Mouse (Mus musculus): ENCODE data around the gene Dcpp1. TPM values are rescaled to one million over a fixed set of nuclear protein-coding genes. Genes with fewer than 3 reads are reported as not detected.
"Not testable (repeated sequence)": the region's sequence is repeated elsewhere in the genome, so short reads cannot be mapped to it uniquely, and the experiment has no call there.

The Dcpp1 gene
- polyA plus RNA-seq, 1 experiment from 2014 or later: not detected

DNA sequence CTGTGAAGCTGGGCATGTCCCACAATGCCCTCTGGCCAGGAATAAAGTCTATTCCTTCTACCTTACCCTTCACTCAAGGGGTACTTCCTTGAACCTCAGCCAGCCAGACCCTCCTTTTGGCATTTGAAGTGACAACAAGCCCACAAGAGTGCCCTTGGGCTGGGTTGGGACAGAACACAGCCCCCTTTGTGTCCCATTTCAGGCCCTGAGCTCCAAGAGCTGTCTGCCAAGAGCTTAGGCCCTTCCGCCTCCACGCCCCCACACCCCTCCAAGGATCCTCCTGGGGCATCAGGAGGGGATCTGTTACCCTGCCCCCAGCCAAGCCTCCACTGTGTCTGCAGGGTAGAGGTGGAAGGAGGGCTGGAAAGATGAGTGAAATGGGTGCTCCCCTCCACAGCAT lies 3.5 kb upstream of the Dcpp1 start:
- no peak for ATAC-seq (replicated peaks; ENCODE audit: extremely low read depth, insufficient read depth, low FRiP score)
- no peak overlapping the region for H3K4me3 ChIP-seq (ENCODE audit: low read length)
- no peak overlapping the region for H3K27ac ChIP-seq (ENCODE audit: low read length)
- no peak overlapping the region for H3K4me2 ChIP-seq (ENCODE audit: low read depth, low read length)
- 86% methylated on average over 2 of the region's 2 CpGs for WGBS
- no peaks in the 10 kb centered on the region for H3K36me3 ChIP-seq (ENCODE audit: control insufficient read depth, insufficient read depth)
- H3K9ac ChIP-seq (ENCODE audit: low read length): no peak overlapping the region
- H3K9me3 ChIP-seq (replicated peaks; ENCODE audit: control insufficient read depth, low read length): no peaks in the 10 kb centered on the region
- H3K4me1 ChIP-seq (ENCODE audit: control insufficient read depth, insufficient read depth, low read length): no peaks in the 10 kb centered on the region
- no peaks in the 10 kb centered on the region for H3K27me3 ChIP-seq (ENCODE audit: control insufficient read depth, insufficient read depth, low read length)

DNA sequence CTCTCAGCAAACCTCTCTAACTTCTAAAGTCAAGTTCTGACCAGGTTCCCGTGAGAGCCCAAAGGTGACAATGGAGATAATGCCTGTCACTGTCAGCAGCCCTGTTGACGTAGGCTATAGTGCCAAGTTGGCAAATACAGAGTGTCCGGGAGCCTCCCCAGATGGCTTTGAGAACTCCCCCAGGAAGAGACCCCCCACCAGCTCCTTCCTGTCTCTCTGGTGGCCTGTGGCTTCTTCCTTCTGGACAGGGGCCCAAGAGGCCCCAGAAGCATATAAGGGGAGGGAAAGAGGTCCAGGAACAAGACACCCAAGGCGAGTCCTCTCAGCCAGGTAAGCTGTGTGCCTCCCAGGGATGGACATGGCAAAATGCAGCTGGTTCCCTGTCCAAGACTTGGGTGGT lies 36.5 kb downstream of the Dcpp1 start, which contains the start of gene Dcpp3:
Gene Dcpp3, plus strand, starts transcription at position 301 of the 400 bp plus-strand sequence.
- not testable (repeated sequence) for ATAC-seq (replicated peaks; ENCODE audit: extremely low read depth, insufficient read depth, low FRiP score)

DNA sequence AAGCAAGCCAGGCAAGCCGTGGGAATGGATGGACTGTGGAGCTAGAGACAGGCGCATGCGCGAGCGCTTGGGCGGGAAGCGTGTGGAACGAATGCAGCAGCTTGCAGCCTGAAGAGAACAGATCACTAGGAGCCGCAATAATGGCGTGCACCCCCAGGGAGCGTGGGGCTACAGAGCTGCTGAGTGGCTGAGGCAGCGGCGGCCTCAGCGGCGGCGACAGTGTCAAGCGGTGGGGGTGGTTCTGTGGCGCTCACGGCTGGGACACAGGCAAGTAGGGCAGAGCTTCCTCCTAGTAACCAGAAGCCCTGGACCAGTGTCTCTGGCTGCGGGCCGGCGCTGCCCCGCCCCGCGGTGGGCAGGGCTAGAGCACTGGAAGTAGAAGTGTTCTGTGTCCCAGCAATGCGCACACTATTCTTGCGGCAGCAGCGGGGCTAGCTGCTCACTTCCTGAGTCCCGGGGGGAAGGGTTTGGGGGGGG lies 43.9 kb downstream of the Dcpp1 start:
- peak; percentile 99 for ATAC-seq (replicated peaks; ENCODE audit: extremely low read depth, insufficient read depth, low FRiP score)
- H3K4me2 ChIP-seq (ENCODE audit: low read depth, low read length): peak overlapping the region; percentile 69
- H3K36me3 ChIP-seq (ENCODE audit: control insufficient read depth, insufficient read depth): no peaks in the 10 kb centered on the region
- H3K4me3 ChIP-seq (ENCODE audit: low read length): peak overlapping the region; percentile 57
- H3K9me3 ChIP-seq (replicated peaks; ENCODE audit: control insufficient read depth, low read length): no peaks in the 10 kb centered on the region
- H3K27ac ChIP-seq (ENCODE audit: low read length): peak overlapping the region; percentile 95
- H3K27me3 ChIP-seq (ENCODE audit: control insufficient read depth, insufficient read depth, low read length): no peaks in the 10 kb centered on the region
- peaks cover 8% of the 10 kb centered on the region for H3K4me1 ChIP-seq (ENCODE audit: control insufficient read depth, insufficient read depth, low read length)
- under 1% methylated on average over 29 of the region's 29 CpGs for WGBS
- H3K9ac ChIP-seq (ENCODE audit: low read length): peak overlapping the region; percentile 75

More for the DNA sequence above, 36.5 kb downstream of the Dcpp1 start, which contains the start of gene Dcpp3:
- H3K9me3 ChIP-seq (replicated peaks; ENCODE audit: control insufficient read depth, low read length); H3K4me1 ChIP-seq (ENCODE audit: control insufficient read depth, insufficient read depth, low read length); H3K9ac ChIP-seq (ENCODE audit: low read length); H3K4me3 ChIP-seq (ENCODE audit: low read length); H3K36me3 ChIP-seq (ENCODE audit: control insufficient read depth, insufficient read depth); H3K27me3 ChIP-seq (ENCODE audit: control insufficient read depth, insufficient read depth, low read length); H3K27ac ChIP-seq (ENCODE audit: low read length); H3K4me2 ChIP-seq (ENCODE audit: low read depth, low read length): not testable (repeated sequence)
- WGBS: 54% methylated on average over 4 of the region's 4 CpGs

DNA sequence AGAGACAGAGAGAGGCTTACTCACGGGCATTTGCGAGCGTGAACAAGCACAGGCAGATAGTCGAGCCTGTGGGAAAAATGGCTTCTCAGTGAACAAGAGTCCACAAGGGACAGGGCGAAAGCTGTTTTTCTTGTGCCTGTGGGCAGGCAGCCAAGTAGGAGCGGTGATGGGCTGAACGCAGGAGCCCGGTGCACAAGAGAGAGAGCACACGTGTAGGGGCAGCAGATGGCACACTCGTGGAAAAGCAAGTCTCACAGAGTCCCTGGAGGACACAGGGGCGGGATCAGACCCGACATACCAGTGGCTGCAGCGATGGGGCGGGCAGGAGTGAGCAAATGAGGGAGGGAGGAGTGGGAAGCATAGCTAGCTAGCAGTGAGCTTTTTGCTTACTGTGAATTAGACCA lies 44.4 kb downstream of the Dcpp1 start:
- H3K9me3 ChIP-seq (replicated peaks; ENCODE audit: control insufficient read depth, low read length): no peaks in the 10 kb centered on the region
- peak overlapping the region; percentile 75 for H3K9ac ChIP-seq (ENCODE audit: low read length)
- under 1% methylated on average over 14 of the region's 14 CpGs for WGBS
- H3K4me1 ChIP-seq (ENCODE audit: control insufficient read depth, insufficient read depth, low read length): peaks cover 8% of the 10 kb centered on the region
- peak overlapping the region; percentile 69 for H3K4me2 ChIP-seq (ENCODE audit: low read depth, low read length)
- peak; percentile 81 for ATAC-seq (replicated peaks; ENCODE audit: extremely low read depth, insufficient read depth, low FRiP score)
- peak overlapping the region; percentile 95 for H3K27ac ChIP-seq (ENCODE audit: low read length)
- peak overlapping the region; percentile 57 for H3K4me3 ChIP-seq (ENCODE audit: low read length)
- H3K36me3 ChIP-seq (ENCODE audit: control insufficient read depth, insufficient read depth): no peaks in the 10 kb centered on the region
- H3K27me3 ChIP-seq (ENCODE audit: control insufficient read depth, insufficient read depth, low read length): no peaks in the 10 kb centered on the region

DNA sequence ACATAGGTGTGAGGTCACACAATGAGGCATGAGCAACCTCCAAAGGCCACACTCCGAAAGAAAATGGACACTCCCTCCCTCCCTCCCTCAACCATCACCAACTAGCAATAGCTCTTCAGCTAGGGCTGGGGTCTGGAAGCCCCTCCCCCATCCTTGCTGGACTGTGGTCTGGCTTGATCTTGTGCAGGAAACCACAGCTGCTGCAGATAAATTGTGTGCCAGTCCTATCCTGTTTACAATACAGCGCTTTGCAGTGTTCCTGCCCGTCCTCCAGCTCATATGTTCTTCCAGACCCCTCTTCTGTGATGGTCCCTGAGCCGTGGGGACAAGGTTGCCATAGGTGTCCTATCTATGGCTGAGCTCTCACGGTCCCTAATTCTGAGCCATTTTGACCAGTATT lies 50.5 kb downstream of the Dcpp1 start:
- Histone ChIP-seq H3K9me3 (replicated peaks; ENCODE audit: control insufficient read depth, low read length) (no peaks in the 10 kb centered on the region), H3K36me3 (ENCODE audit: control insufficient read depth, insufficient read depth) (no peaks in the 10 kb centered on the region), H3K4me3 (ENCODE audit: low read length) (no peak overlapping the region), H3K27me3 (ENCODE audit: control insufficient read depth, insufficient read depth, low read length) (no peaks in the 10 kb centered on the region), H3K27ac (ENCODE audit: low read length) (no peak overlapping the region), H3K9ac (ENCODE audit: low read length) (no peak overlapping the region), H3K4me1 (ENCODE audit: control insufficient read depth, insufficient read depth, low read length) (no peaks in the 10 kb centered on the region), H3K4me2 (ENCODE audit: low read depth, low read length) (no peak overlapping the region)
- no peak for ATAC-seq (replicated peaks; ENCODE audit: extremely low read depth, insufficient read depth, low FRiP score)
- 60% methylated on average over 5 of the region's 5 CpGs for WGBS

Other genes with a start within 250 kb of the Dcpp1 start
- 0.24 and 0.25 TPM in 2 replicates for gene Mmp25, start 235.6 kb upstream of the Dcpp1 start, polyA plus RNA-seq (2015; fragmentation: Nextera tagmentation; extraction: Ambion mirVana)
- gene Bicdl2, start 220.4 kb upstream of the Dcpp1 start, polyA plus RNA-seq (2015; fragmentation: Nextera tagmentation; extraction: Ambion mirVana): 0.45 and 0.67 TPM in 2 replicates
- 214 and 247 TPM in 2 replicates for gene Hcfc1r1, start 207.3 kb upstream of the Dcpp1 start, polyA plus RNA-seq (2015; fragmentation: Nextera tagmentation; extraction: Ambion mirVana)
- 38.7 and 39.1 TPM in 2 replicates for gene Thoc6, start 207.0 kb upstream of the Dcpp1 start, polyA plus RNA-seq (2015; fragmentation: Nextera tagmentation; extraction: Ambion mirVana)
- gene Tnfrsf12a, start 203.4 kb upstream of the Dcpp1 start, polyA plus RNA-seq (2015; fragmentation: Nextera tagmentation; extraction: Ambion mirVana): 100 and 122 TPM in 2 replicates
- 1.7 and 15.9 TPM in 2 replicates for gene Cldn6, start 201.6 kb upstream of the Dcpp1 start, polyA plus RNA-seq (2015; fragmentation: Nextera tagmentation; extraction: Ambion mirVana)
- 0.22 and 0.84 TPM in 2 replicates for gene Cldn9, start 196.8 kb upstream of the Dcpp1 start, polyA plus RNA-seq (2015; fragmentation: Nextera tagmentation; extraction: Ambion mirVana)
- not detected in 2 replicates for gene 1520401A03Rik, start 158.1 kb upstream of the Dcpp1 start, polyA plus RNA-seq (2015; fragmentation: Nextera tagmentation; extraction: Ambion mirVana)
- 29.7 and 33.3 TPM in 2 replicates for gene Pkmyt1, start 154.5 kb upstream of the Dcpp1 start, polyA plus RNA-seq (2015; fragmentation: Nextera tagmentation; extraction: Ambion mirVana)
- 16.8 and 19.8 TPM in 2 replicates for gene Paqr4, start 140.0 kb upstream of the Dcpp1 start, polyA plus RNA-seq (2015; fragmentation: Nextera tagmentation; extraction: Ambion mirVana)
- 1.8 and 3.7 TPM in 2 replicates for gene Kremen2, start 135.0 kb upstream of the Dcpp1 start, polyA plus RNA-seq (2015; fragmentation: Nextera tagmentation; extraction: Ambion mirVana)
- 42.2 and 46.9 TPM in 2 replicates for gene Flywch1, start 109.3 kb upstream of the Dcpp1 start, polyA plus RNA-seq (2015; fragmentation: Nextera tagmentation; extraction: Ambion mirVana)
- gene Flywch2, start 94.8 kb upstream of the Dcpp1 start, polyA plus RNA-seq (2015; fragmentation: Nextera tagmentation; extraction: Ambion mirVana): 4.3 and 5.9 TPM in 2 replicates
- 311 and 314 TPM in 2 replicates for gene Srrm2, start 90.3 kb upstream of the Dcpp1 start, polyA plus RNA-seq (2015; fragmentation: Nextera tagmentation; extraction: Ambion mirVana)
- gene Elob, start 51.7 kb upstream of the Dcpp1 start, polyA plus RNA-seq (2015; fragmentation: Nextera tagmentation; extraction: Ambion mirVana): 812 and 839 TPM in 2 replicates
- gene Prss33, start 44.8 kb upstream of the Dcpp1 start, polyA plus RNA-seq (2015; fragmentation: Nextera tagmentation; extraction: Ambion mirVana): not detected in 2 replicates
- 0.11 and 0.50 TPM in 2 replicates for gene Prss32, start 37.0 kb upstream of the Dcpp1 start, polyA plus RNA-seq (2015; fragmentation: Nextera tagmentation; extraction: Ambion mirVana)
- gene Prss41, start 36.7 kb upstream of the Dcpp1 start, polyA plus RNA-seq (2015; fragmentation: Nextera tagmentation; extraction: Ambion mirVana): 0.21 and 0.22 TPM in 2 replicates
- gene Prss21, start 12.8 kb upstream of the Dcpp1 start, polyA plus RNA-seq (2015; fragmentation: Nextera tagmentation; extraction: Ambion mirVana): not detected in 2 replicates
- gene Dcpp2, start within 50 bp of the Dcpp1 start, polyA plus RNA-seq (2015; fragmentation: Nextera tagmentation; extraction: Ambion mirVana): 0.21 TPM in 1 of 2 replicates, not detected in the other
- not detected in 2 replicates for gene Dcpp3, start 36.6 kb downstream of the Dcpp1 start, polyA plus RNA-seq (2015; fragmentation: Nextera tagmentation; extraction: Ambion mirVana)
- gene Sbp, start 60.8 kb downstream of the Dcpp1 start, polyA plus RNA-seq (2015; fragmentation: Nextera tagmentation; extraction: Ambion mirVana): not detected in 2 replicates
- gene Sbpl, start 74.4 kb downstream of the Dcpp1 start, polyA plus RNA-seq (2015; fragmentation: Nextera tagmentation; extraction: Ambion mirVana): not detected in 2 replicates
- 0.39 and 0.40 TPM in 2 replicates for gene Prss30, start 99.7 kb downstream of the Dcpp1 start, polyA plus RNA-seq (2015; fragmentation: Nextera tagmentation; extraction: Ambion mirVana)
- gene Prss22, start 117.2 kb downstream of the Dcpp1 start, polyA plus RNA-seq (2015; fragmentation: Nextera tagmentation; extraction: Ambion mirVana): 0.15 TPM in 1 of 2 replicates, not detected in the other
- gene Prss27, start 157.3 kb downstream of the Dcpp1 start, polyA plus RNA-seq (2015; fragmentation: Nextera tagmentation; extraction: Ambion mirVana): 0.14 and 0.15 TPM in 2 replicates
- gene Kctd5, start 192.6 kb downstream of the Dcpp1 start, polyA plus RNA-seq (2015; fragmentation: Nextera tagmentation; extraction: Ambion mirVana): 36.5 and 36.6 TPM in 2 replicates